Mouse (Mus musculus) urinary bladder, adult 18-20 months (tissue): ENCODE data around the gene Prmt2.

Experiments
- DNase-seq, 2 experiments: peaks; one replicate each; pipeline ENCODE4 v3.0.0; 2022; ENCODE audit warnings: low spot score in 2 of 2, mixed read lengths in 2 of 2

Gene Prmt2

DNA sequence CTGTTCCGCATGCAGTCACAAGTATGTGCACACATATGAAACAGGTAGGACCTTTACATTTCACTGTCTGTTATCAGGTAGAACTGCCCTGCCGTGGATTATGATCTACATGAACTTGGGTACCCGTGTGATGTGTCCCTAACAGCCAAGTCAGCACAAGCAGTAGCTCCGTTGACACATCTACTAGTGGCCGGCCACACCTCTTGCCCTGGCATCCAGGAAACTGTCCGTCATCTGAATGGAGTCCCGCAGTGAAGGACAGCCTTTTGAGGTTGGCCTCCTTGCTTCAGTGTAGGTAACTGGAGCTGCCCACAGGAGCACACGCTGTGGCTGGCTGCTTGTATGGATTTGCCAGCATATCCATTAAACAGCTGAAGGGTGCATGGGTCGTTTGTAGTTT, 19.4 kb downstream of the Prmt2 start:
- no peak for DNase-seq

DNA sequence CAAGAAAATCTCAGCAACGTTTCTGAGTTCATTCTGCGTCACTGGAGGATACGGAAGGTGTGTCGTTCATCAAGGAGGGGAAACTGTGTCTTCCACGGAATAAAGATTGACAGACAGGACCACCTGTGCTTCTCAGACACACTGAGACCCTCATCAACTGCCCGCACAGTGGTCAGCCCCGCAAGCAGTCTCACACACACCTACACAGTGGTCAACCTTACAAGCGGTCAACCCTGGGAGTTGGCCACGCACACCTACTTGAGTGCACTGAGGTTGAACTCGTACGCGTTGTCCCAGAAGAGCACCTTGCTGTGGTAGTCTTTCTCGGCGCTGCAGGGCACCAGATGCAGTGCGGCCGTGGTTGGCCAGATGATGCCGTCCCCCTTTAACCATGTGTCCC, 20.6 kb downstream of the Prmt2 start:
- no peak for DNase-seq

DNA sequence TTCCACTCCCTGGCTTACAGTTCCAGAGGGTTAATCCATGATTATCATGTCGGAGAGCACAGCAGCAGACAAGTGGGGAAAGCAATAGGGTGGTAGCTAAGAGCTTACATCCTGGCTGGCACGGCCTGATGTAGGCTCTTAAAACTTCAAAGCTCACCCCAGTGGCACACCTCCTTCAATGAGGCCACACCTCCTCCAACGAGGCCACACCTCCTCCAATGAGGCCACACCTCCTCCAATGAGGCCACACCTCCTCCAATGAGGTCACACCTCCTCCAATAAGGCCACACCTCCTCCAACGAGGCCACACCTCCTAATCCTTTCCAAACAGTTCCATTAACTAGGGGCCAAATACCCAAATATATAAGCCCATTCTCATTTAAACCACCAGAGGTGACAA, 23.5 kb downstream of the Prmt2 start:
- DNase-seq, result no peak

- DNase-seq, result no peak
Observed at GRCm38 (mm10) chr10:76212121-76212520, 25.5 kb downstream of the Prmt2 start.

- DNase-seq, result no peak
Observed at GRCm38 (mm10) chr10:76210806-76211205, 26.9 kb downstream of the Prmt2 start.

- no peak for DNase-seq
Observed at GRCm38 (mm10) chr10:76209241-76209640, 28.4 kb downstream of the Prmt2 start.

GRCm38 (mm10) chr10:76207262-76207796, 30.3 kb downstream of the Prmt2 start:
- no peak for DNase-seq

- DNase-seq, result peak in 1 of 2 experiments; percentile 35
Observed at GRCm38 (mm10) chr10:76203798-76204283, 33.8 kb downstream of the Prmt2 start.

GRCm38 (mm10) chr10:76201978-76202377, 35.7 kb downstream of the Prmt2 start:
- DNase-seq, result peak; percentile 27 to 60

DNA sequence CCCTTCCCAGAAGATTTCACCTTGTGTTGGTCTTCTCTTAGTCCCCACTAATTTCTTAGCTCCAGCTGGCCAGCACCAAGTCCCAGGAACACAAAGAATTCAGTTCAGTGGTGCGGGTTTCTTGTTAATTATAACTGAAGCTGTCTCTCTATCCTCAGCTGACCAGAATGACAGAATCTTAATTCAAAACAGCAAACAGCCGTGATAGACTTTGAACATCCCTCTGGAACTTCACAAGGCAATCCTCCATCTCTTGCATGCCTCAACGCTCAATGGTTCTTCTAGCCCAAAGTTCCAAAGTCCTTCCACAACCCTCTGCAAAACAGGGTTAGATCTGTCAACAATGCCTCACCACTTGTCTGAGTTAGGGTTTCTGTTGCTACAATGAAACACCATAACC, 36.2 kb downstream of the Prmt2 start:
- no peak for DNase-seq

- DNase-seq, result no peak
Observed at GRCm38 (mm10) chr10:76188010-76188409, 49.7 kb downstream of the Prmt2 start.

GRCm38 (mm10) chr10:76185216-76185615, 52.4 kb downstream of the Prmt2 start:
- DNase-seq, result no peak

- no peak for DNase-seq
Observed at GRCm38 (mm10) chr10:76174899-76175298, 62.8 kb downstream of the Prmt2 start.

- DNase-seq, result no peak
Observed at GRCm38 (mm10) chr10:76158009-76158408, 79.7 kb downstream of the Prmt2 start.

- DNase-seq, result no peak
Observed at GRCm38 (mm10) chr10:76157528-76157927, 80.1 kb downstream of the Prmt2 start.
